Mouse (Mus musculus) liver, adult 2 months (tissue): Measurements from ENCODE around the gene Parpbp. TPM values are rescaled to one million over a fixed set of nuclear protein-coding genes. Genes with fewer than 3 reads are reported as not detected.

Experiments used
- DNase-seq: peaks from one replicate; pipeline ENCODE4 v3.0.0-alpha.2; 2011; ENCODE audit warnings: low read depth, low spot score; ENCODE audit errors: extremely low read depth
- H3K27ac ChIP-seq: fragments of 200-500 bp; replicated peaks from 2 replicates; pipeline ENCODE4 v1.5.1; 2012; ENCODE audit warnings: low read depth, mild to moderate bottlenecking, control low read depth, inconsistent platforms, low read length; ENCODE audit not compliant: insufficient read depth
- H3K27me3 ChIP-seq: fragments of 200-500 bp; 2 replicates; pipeline ENCODE4 v1.6.1; 2012; ENCODE audit warnings: mild to moderate bottlenecking, moderate library complexity, low read length, inconsistent platforms; ENCODE audit not compliant: control insufficient read depth, insufficient read depth
- H3K36me3 ChIP-seq: fragments of 200-500 bp; 2 replicates; pipeline ENCODE4 v1.6.1; 2012; ENCODE audit warnings: low read length, inconsistent platforms; ENCODE audit not compliant: control insufficient read depth, insufficient read depth
- H3K4me1 ChIP-seq: fragments of 200-500 bp; 2 replicates; pipeline ENCODE4 v1.6.1; 2011; ENCODE audit warnings: low read length; ENCODE audit not compliant: control insufficient read depth, insufficient read depth
- H3K4me3 ChIP-seq: fragments of 200-500 bp; 2 replicates; pipeline ENCODE4 v1.5.1; 2011; ENCODE audit warnings: low read depth, mild to moderate bottlenecking, control low read depth, low read length, moderate library complexity; ENCODE audit not compliant: insufficient read depth
- H3K79me2 ChIP-seq: fragments of 200-500 bp; 2 replicates; pipeline ENCODE4 v1.6.1; 2012; ENCODE audit warnings: inconsistent platforms, mild to moderate bottlenecking, low read length, moderate library complexity; ENCODE audit not compliant: control insufficient read depth, insufficient read depth
- H3K9ac ChIP-seq: fragments of 200-500 bp; 2 replicates; pipeline ENCODE4 v1.6.1; 2012; ENCODE audit warnings: low read depth, mild to moderate bottlenecking, control low read depth, inconsistent platforms, low read length
- CTCF ChIP-seq: fragments of 200-500 bp; IDR thresholded peaks from 2 replicates; pipeline ENCODE4 v1.5.1; 2011; ENCODE audit warnings: low read depth, low read length, control low read depth
- POLR2A ChIP-seq: fragments of 200-500 bp; IDR thresholded peaks from 2 replicates; pipeline ENCODE4 v1.6.1; 2011; ENCODE audit warnings: low read length, control low read depth; ENCODE audit not compliant: insufficient read depth; ENCODE audit errors: extremely low read depth
- WGBS: fragments of 180-500 bp; shearing (Covaris S2); methylation state at CpG from one replicate; pipeline ENCODE4 v1.1.7; 2018; 5-methylcytosine and 5-hydroxymethylcytosine counted together
- polyA plus RNA-seq: library from polyadenylated mRNA; depleted of rRNA; stranded (reverse); fragments of >200 nt; gene quantifications from 2 replicates; pipeline ENCODE4 v1.2.3, GENCODE M21; 2012
- total RNA-seq: library from RNA; depleted of rRNA; stranded (reverse); fragments of >200 nt; gene quantifications from 2 replicates; pipeline ENCODE4 v1.2.3, GENCODE M21; 2014

Parpbp gene
- total and polyA plus RNA-seq, 2 experiments = 0.02 to 0.09 TPM

DNA sequence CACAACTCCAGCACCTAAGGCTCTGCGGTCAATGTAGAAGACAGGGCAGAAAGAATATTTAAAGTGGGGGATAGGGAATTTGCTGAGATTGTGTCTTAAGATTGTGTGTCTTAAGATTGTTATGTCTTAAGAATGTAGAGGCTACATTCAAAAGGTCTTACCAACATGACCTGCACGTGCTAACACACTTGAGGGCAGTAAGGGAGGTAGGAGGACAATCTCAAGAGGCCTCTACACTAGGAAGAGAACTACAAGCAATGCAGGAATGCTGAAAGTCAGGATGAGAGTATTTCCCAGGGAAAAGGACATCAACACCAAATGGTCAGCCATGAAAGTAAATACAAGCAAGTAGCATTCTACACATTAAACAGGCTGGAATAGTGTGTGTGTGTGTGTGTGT, 40.6 kb downstream of the Parpbp start:
- Histone ChIP-seq H3K9ac (no peak overlapping the region), H3K4me3 (no peak overlapping the region), H3K36me3 (no peaks in the 10 kb centered on the region), H3K4me1 (no peaks in the 10 kb centered on the region), H3K79me2 (no peaks in the 10 kb centered on the region), H3K27me3 (no peaks in the 10 kb centered on the region), H3K27ac (no peak overlapping the region)
- TF ChIP-seq CTCF (no peak), POLR2A (no peak)
- 95% methylated on average over 2 of the region's 2 CpGs for WGBS
- DNase-seq = no peak

DNA sequence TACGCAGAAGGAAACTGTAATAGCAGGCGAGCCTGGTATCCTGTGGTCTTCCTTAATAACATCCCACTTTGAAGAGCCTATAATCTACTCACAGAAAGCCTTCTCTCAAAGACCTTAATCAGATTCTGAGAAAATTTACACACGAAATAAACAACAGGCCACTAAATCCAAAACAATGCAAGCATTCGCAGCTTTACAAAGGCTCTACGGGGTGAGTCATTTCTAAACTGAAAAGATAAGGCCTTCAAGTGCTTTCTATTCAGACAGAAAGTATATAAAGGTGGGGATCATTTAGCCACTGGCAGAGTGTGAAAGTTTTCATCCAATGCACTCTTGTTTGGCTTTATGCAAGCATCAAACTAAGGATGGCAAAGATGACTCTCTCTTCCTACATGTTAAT, 56.0 kb downstream of the Parpbp start, which contains the start of gene Pmch:
Gene Pmch (plus strand): TSS at position 301 of the 400 bp plus-strand sequence.
- no peak for DNase-seq
- no peaks in the 10 kb centered on the region for H3K27me3 ChIP-seq
- H3K79me2 ChIP-seq = no peaks in the 10 kb centered on the region
- no peaks in the 10 kb centered on the region for H3K36me3 ChIP-seq
- H3K27ac ChIP-seq = no peak within 1 kb of the TSS
- no peak within 1 kb of the TSS for H3K9ac ChIP-seq
- no peaks in the 10 kb centered on the region for H3K4me1 ChIP-seq
- TF ChIP-seq CTCF (no peak), POLR2A (no peak)
- no peak within 1 kb of the TSS for H3K4me3 ChIP-seq
- 80% methylated on average over 5 of the region's 5 CpGs for WGBS

DNA sequence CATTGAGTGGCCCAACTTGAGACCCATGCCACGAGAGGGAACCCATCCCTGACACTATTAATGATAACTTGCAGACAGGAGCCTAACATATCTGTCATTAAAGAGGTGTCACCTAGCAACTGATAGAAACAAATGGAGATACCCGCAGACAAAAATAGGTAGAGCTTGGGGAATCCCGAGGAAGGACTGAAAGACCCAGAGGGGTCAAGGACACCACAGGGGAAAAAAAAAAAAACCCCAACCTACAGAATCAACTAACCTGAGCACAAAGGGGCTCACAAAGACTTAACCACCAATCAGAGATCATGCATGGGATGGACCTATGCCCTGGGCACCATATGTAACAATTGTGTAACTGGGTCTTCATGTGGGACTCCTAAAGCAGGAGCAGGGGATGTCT, 79.4 kb downstream of the Parpbp start:
- Histone ChIP-seq H3K27me3 (no peaks in the 10 kb centered on the region), H3K36me3 (no peaks in the 10 kb centered on the region), H3K4me1 (no peaks in the 10 kb centered on the region), H3K27ac (no peak overlapping the region), H3K9ac (no peak overlapping the region), H3K79me2 (no peaks in the 10 kb centered on the region), H3K4me3 (no peak overlapping the region)
- 67% methylated on average over 3 of the region's 3 CpGs for WGBS
- no peak for TF ChIP-seq POLR2A
- TF ChIP-seq CTCF = no peak
- DNase-seq = no peak

DNA sequence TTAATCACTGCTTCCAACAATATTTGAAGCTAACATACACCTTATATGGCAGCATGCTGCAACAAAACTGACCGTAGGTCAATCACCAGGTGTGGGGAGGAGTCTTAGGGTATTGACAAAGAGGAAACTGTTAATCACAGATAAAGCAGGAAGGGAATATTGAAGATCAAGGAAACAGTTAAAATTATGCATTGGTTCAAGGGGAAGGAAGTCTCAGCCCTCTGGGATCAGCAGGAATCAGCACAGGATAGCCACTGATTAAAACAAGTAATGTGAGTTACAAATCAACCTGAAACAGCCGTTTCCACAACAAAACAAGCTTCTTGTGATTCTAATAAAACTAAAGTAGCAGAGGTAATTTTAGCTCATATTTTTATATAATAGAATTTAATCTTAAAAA, 81.9 kb downstream of the Parpbp start:
- TF ChIP-seq POLR2A = no peak
- no peak for TF ChIP-seq CTCF
- no peak for DNase-seq
- Histone ChIP-seq H3K4me3 (no peak overlapping the region), H3K27me3 (no peaks in the 10 kb centered on the region), H3K36me3 (no peaks in the 10 kb centered on the region), H3K9ac (no peak overlapping the region), H3K4me1 (no peaks in the 10 kb centered on the region), H3K79me2 (no peaks in the 10 kb centered on the region), H3K27ac (no peak overlapping the region)
- 75% methylated on average over 2 of the region's 2 CpGs for WGBS

DNA sequence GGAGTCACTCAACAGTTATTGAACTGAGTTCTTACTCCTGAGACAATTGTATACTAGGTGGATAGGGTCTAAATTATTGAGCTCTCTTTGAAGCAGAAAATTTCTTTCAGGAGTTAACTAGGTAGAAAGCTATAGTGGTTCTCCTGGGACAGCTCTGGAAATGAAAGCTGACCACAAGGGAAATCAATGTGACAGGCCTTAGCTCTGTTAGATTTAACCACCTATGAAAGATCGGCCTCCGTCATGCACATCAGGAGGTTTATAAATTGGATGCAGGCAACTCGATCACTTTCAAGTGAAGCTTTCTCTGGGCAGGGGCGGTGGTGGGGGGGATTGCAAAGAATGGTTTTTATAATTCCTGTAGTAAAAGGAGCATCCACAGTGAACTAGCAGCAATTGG, 83.3 kb downstream of the Parpbp start:
- H3K27me3 ChIP-seq = no peaks in the 10 kb centered on the region
- no peak for DNase-seq
- H3K79me2 ChIP-seq = no peaks in the 10 kb centered on the region
- H3K9ac ChIP-seq = no peak overlapping the region
- no peaks in the 10 kb centered on the region for H3K36me3 ChIP-seq
- no peak overlapping the region for H3K27ac ChIP-seq
- WGBS = 95% methylated on average over 4 of the region's 4 CpGs
- no peak overlapping the region for H3K4me3 ChIP-seq
- no peaks in the 10 kb centered on the region for H3K4me1 ChIP-seq
- TF ChIP-seq CTCF = no peak
- TF ChIP-seq POLR2A = no peak

DNA sequence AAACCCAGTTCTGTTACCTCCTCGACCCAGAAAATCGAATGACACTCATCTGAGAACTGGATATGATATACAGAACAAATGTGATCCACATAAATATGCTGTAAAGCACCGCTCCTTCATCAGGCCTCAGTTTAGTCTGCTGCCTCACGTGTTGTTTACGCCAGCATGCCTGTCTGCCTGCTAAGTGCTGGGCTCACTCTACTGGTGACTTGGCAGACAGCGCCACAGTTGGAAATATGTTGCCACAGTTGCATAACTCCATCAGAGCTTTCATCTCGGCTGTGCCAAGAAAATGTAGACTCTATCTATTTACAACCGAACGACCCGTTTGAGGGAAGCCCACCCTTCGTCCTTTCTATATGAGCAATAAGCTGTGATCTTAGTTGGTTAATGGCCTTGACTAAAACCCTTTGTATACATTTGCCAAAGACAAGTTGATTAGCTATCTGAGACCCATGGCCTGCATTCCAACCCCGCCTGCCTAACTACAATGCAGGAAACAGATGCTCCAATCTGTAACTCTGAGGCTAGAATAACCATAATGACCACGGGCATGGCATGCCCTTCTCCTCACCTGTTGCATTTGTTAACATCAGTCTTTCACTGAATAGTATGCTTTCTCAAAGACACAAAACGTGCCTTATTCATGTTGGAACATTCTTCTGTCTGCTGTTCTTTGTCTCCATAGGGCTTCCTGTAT, 89.6 kb downstream of the Parpbp start:
- TF ChIP-seq POLR2A (no peak), CTCF (peak; percentile 54)
- peak; percentile 83 for DNase-seq
- WGBS = 41% methylated on average over 14 of the region's 14 CpGs
- Histone ChIP-seq H3K27ac (no peak overlapping the region), H3K27me3 (no peaks in the 10 kb centered on the region), H3K4me1 (peaks cover 2% of the 10 kb centered on the region; the same call in 1 of the 2 replicates), H3K4me3 (no peak overlapping the region), H3K9ac (no peak overlapping the region), H3K36me3 (no peaks in the 10 kb centered on the region), H3K79me2 (no peaks in the 10 kb centered on the region)
